Mouse (Mus musculus) limb, embryonic 13.5 days (tissue): ENCODE data around the gene Mfsd4a. TPM values are rescaled to one million over a fixed set of nuclear protein-coding genes. Genes with fewer than 3 reads are reported as not detected.

Experiments used
- ATAC-seq: fragments of 200-750 bp; cut with Nextera tagmentation; 2 replicates; pipeline ENCODE4 v1.8.0; 2017; ENCODE audit warnings: low read depth, moderate number of reproducible peaks, moderate TSS enrichment; ENCODE audit not compliant: low FRiP score
- H3K27ac ChIP-seq: fragments of 300-500 bp; sonication (generic); 2 replicates; pipeline ENCODE4 v1.5.1; 2015; ENCODE audit warnings: inconsistent platforms, mild to moderate bottlenecking, moderate library complexity
- H3K27me3 ChIP-seq: fragments of 300-500 bp; sonication (generic); 2 replicates; pipeline ENCODE4 v1.6.1; 2015; ENCODE audit warnings: mild to moderate bottlenecking, inconsistent platforms
- H3K36me3 ChIP-seq: fragments of 300-500 bp; sonication (generic); 2 replicates; pipeline ENCODE4 v1.6.1; 2015; ENCODE audit warnings: inconsistent platforms, mild to moderate bottlenecking, moderate library complexity
- H3K4me1 ChIP-seq: fragments of 300-500 bp; sonication (generic); 2 replicates; pipeline ENCODE4 v1.6.1; 2015; ENCODE audit warnings: inconsistent platforms
- H3K4me2 ChIP-seq: fragments of 300-500 bp; sonication (generic); replicated peaks from 2 replicates; pipeline ENCODE4 v1.6.1; 2015; ENCODE audit warnings: inconsistent platforms, mild to moderate bottlenecking, moderate library complexity
- H3K4me3 ChIP-seq: fragments of 300-500 bp; sonication (generic); 2 replicates; pipeline ENCODE4 v1.5.1; 2015; ENCODE audit warnings: moderate library complexity, mild to moderate bottlenecking, inconsistent platforms
- H3K9ac ChIP-seq: fragments of 300-500 bp; sonication (generic); 2 replicates; pipeline ENCODE4 v1.6.1; 2015; ENCODE audit warnings: mild to moderate bottlenecking, inconsistent platforms
- H3K9me3 ChIP-seq: fragments of 300-500 bp; sonication (generic); 2 replicates; pipeline ENCODE4 v1.6.1; 2016; ENCODE audit warnings: inconsistent platforms
- WGBS: fragments of 180-500 bp; shearing (Covaris S2); methylation state at CpG from one replicate; pipeline ENCODE4 v1.1.7; 2015; 5-methylcytosine and 5-hydroxymethylcytosine counted together
- polyA plus RNA-seq: library from polyadenylated mRNA; unstranded; fragments of >200 nt; fragmentation: Nextera tagmentation; extraction: Ambion mirVana; gene quantifications from 2 replicates; pipeline ENCODE4 v1.2.1, GENCODE M21; 2015

The Mfsd4a gene
- polyA plus RNA-seq, 1 experiment from 2014 or later = 11.0 TPM

GRCm38 (mm10) chr1:132095356-132096004 is 27.6 kb upstream of the Mfsd4a start:
- no peaks in the 10 kb centered on the region for H3K4me1 ChIP-seq
- WGBS = 75% methylated on average over 11 of the region's 11 CpGs
- no peak for ATAC-seq

GRCm38 (mm10) chr1:132093269-132093668 is 25.4 kb upstream of the Mfsd4a start:
- Histone ChIP-seq H3K27ac (no peak overlapping the region), H3K4me1 (no peaks in the 10 kb centered on the region), H3K4me2 (no peak overlapping the region), H3K9me3 (no peaks in the 10 kb centered on the region), H3K27me3 (no peaks in the 10 kb centered on the region), H3K4me3 (no peak overlapping the region), H3K9ac (no peak overlapping the region), H3K36me3 (no peaks in the 10 kb centered on the region)
- ATAC-seq = no peak
- 84% methylated on average over 4 of the region's 4 CpGs for WGBS

More at GRCm38 (mm10) chr1:132095356-132096004, 27.6 kb upstream of the Mfsd4a start:
- Histone ChIP-seq H3K9ac (no peak overlapping the region), H3K36me3 (no peaks in the 10 kb centered on the region), H3K4me2 (no peak overlapping the region), H3K4me3 (no peak overlapping the region), H3K9me3 (no peaks in the 10 kb centered on the region), H3K27me3 (no peaks in the 10 kb centered on the region), H3K27ac (no peak overlapping the region)

GRCm38 (mm10) chr1:132090266-132090665 is 22.4 kb upstream of the Mfsd4a start:
- ATAC-seq = no peak
- Histone ChIP-seq H3K27ac (no peak overlapping the region), H3K4me1 (peaks cover 4% of the 10 kb centered on the region; the same call in 1 of the 2 replicates), H3K27me3 (no peaks in the 10 kb centered on the region), H3K4me2 (no peak overlapping the region), H3K36me3 (no peaks in the 10 kb centered on the region), H3K9ac (no peak overlapping the region), H3K9me3 (no peaks in the 10 kb centered on the region), H3K4me3 (no peak overlapping the region)
- 85% methylated on average over 4 of the region's 4 CpGs for WGBS

- Histone ChIP-seq H3K4me1 (peaks cover 5% of the 10 kb centered on the region; the same call in 1 of the 2 replicates), H3K9me3 (no peaks in the 10 kb centered on the region)
- 80% methylated on average over 6 of the region's 6 CpGs for WGBS
Measured at GRCm38 (mm10) chr1:132089767-132090166, 21.9 kb upstream of the Mfsd4a start.

GRCm38 (mm10) chr1:132088181-132088671 is 20.4 kb upstream of the Mfsd4a start:
- Histone ChIP-seq H3K9ac (no peak overlapping the region), H3K27me3 (no peaks in the 10 kb centered on the region), H3K9me3 (no peaks in the 10 kb centered on the region), H3K4me2 (no peak overlapping the region), H3K36me3 (no peaks in the 10 kb centered on the region), H3K4me1 (peaks cover 5% of the 10 kb centered on the region; the same call in 1 of the 2 replicates), H3K27ac (no peak overlapping the region), H3K4me3 (no peak overlapping the region)
- ATAC-seq = no peak
- WGBS = 84% methylated on average over 5 of the region's 5 CpGs

More at GRCm38 (mm10) chr1:132089767-132090166, 21.9 kb upstream of the Mfsd4a start:
- H3K36me3 ChIP-seq = no peaks in the 10 kb centered on the region
- no peak overlapping the region for H3K9ac ChIP-seq
- no peak overlapping the region for H3K27ac ChIP-seq
- no peaks in the 10 kb centered on the region for H3K27me3 ChIP-seq
- H3K4me3 ChIP-seq = no peak overlapping the region
- no peak for ATAC-seq
- H3K4me2 ChIP-seq = no peak overlapping the region

- ATAC-seq = no peak
- Histone ChIP-seq H3K36me3 (no peaks in the 10 kb centered on the region), H3K9me3 (no peaks in the 10 kb centered on the region), H3K9ac (no peak overlapping the region), H3K4me3 (no peak overlapping the region), H3K27ac (no peak overlapping the region), H3K27me3 (no peaks in the 10 kb centered on the region), H3K4me2 (no peak overlapping the region), H3K4me1 (peaks cover 5% of the 10 kb centered on the region; the same call in 1 of the 2 replicates)
- WGBS = 50% methylated on average over 7 of the region's 7 CpGs
Measured at GRCm38 (mm10) chr1:132085181-132086049, 17.6 kb upstream of the Mfsd4a start.

GRCm38 (mm10) chr1:132078413-132078812 is 10.6 kb upstream of the Mfsd4a start:
- no peaks in the 10 kb centered on the region for H3K27me3 ChIP-seq
- no peak overlapping the region for H3K4me3 ChIP-seq
- no peaks in the 10 kb centered on the region for H3K36me3 ChIP-seq
- 94% methylated on average over 2 of the region's 2 CpGs for WGBS
- no peak overlapping the region for H3K4me2 ChIP-seq
- no peak for ATAC-seq
- no peak overlapping the region for H3K27ac ChIP-seq
- no peaks in the 10 kb centered on the region for H3K4me1 ChIP-seq
- H3K9me3 ChIP-seq = no peaks in the 10 kb centered on the region
- H3K9ac ChIP-seq = no peak overlapping the region

- H3K36me3 ChIP-seq = no peaks in the 10 kb centered on the region
- no peak overlapping the region for H3K4me3 ChIP-seq
- peaks cover 7% of the 10 kb centered on the region for H3K4me1 ChIP-seq
- no peak for ATAC-seq
- no peak overlapping the region for H3K4me2 ChIP-seq
- 84% methylated on average over 10 of the region's 10 CpGs for WGBS
- no peaks in the 10 kb centered on the region for H3K9me3 ChIP-seq
- no peaks in the 10 kb centered on the region; the same call in 1 of the 2 replicates for H3K27me3 ChIP-seq
- no peak overlapping the region for H3K27ac ChIP-seq
- H3K9ac ChIP-seq = no peak overlapping the region
Measured at GRCm38 (mm10) chr1:132075576-132075975, 7.7 kb upstream of the Mfsd4a start.

- no peak overlapping the region for H3K4me3 ChIP-seq
- H3K36me3 ChIP-seq = no peaks in the 10 kb centered on the region
- WGBS = 38% methylated on average over 3 of the region's 3 CpGs
- no peak overlapping the region for H3K27ac ChIP-seq
- no peaks in the 10 kb centered on the region for H3K9me3 ChIP-seq
- ATAC-seq = no peak
- H3K4me2 ChIP-seq = 0 out of 2 replicates have a peak overlapping the region, but pooled peaks have one; percentile 14
- H3K9ac ChIP-seq = no peak overlapping the region
- H3K4me1 ChIP-seq = peaks cover 26% of the 10 kb centered on the region
- peaks cover 46% of the 10 kb centered on the region for H3K27me3 ChIP-seq
Measured at GRCm38 (mm10) chr1:132070659-132071058, 2.8 kb upstream of the Mfsd4a start.

GRCm38 (mm10) chr1:132069436-132069835 is 1.6 kb upstream of the Mfsd4a start:
- Histone ChIP-seq H3K4me3 (no peak overlapping the region), H3K9ac (no peak overlapping the region), H3K4me1 (peaks cover 26% of the 10 kb centered on the region), H3K4me2 (no peak overlapping the region), H3K9me3 (no peaks in the 10 kb centered on the region), H3K27me3 (peaks cover 57% of the 10 kb centered on the region), H3K36me3 (no peaks in the 10 kb centered on the region), H3K27ac (no peak overlapping the region)
- no peak for ATAC-seq
- WGBS = 82% methylated on average over 8 of the region's 8 CpGs

GRCm38 (mm10) chr1:132065475-132066172 is 2.2 kb downstream of the Mfsd4a start:
- Histone ChIP-seq H3K4me2 (no peak overlapping the region), H3K9ac (no peak overlapping the region), H3K4me3 (no peak overlapping the region), H3K27me3 (peaks cover 61% of the 10 kb centered on the region), H3K9me3 (no peaks in the 10 kb centered on the region), H3K4me1 (peaks cover 24% of the 10 kb centered on the region), H3K36me3 (no peaks in the 10 kb centered on the region), H3K27ac (no peak overlapping the region)
- WGBS = 74% methylated on average over 8 of the region's 8 CpGs
- ATAC-seq = no peak

- 59% methylated on average over 1 of the region's 1 CpGs for WGBS
- H3K27me3 ChIP-seq = peaks cover 59% of the 10 kb centered on the region
- peaks cover 19% of the 10 kb centered on the region for H3K4me1 ChIP-seq
- H3K36me3 ChIP-seq = no peaks in the 10 kb centered on the region
- no peak overlapping the region for H3K27ac ChIP-seq
- ATAC-seq = no peak
- no peak overlapping the region for H3K4me3 ChIP-seq
- no peak overlapping the region for H3K9ac ChIP-seq
- H3K9me3 ChIP-seq = no peaks in the 10 kb centered on the region
- no peak overlapping the region for H3K4me2 ChIP-seq
Measured at GRCm38 (mm10) chr1:132065001-132065400, 2.9 kb downstream of the Mfsd4a start.
